Mouse (Mus musculus): ENCODE results near the gene Nrxn3. TPM values are rescaled to one million over a fixed set of nuclear protein-coding genes. Genes with fewer than 3 reads are reported as not detected.
A peak's percentile ranks its signal among the peaks of the same experiment; 100 is the strongest.

Gene Nrxn3
- polyA plus RNA-seq, 1 experiment from 2014 or later, result 16.9 TPM

DNA sequence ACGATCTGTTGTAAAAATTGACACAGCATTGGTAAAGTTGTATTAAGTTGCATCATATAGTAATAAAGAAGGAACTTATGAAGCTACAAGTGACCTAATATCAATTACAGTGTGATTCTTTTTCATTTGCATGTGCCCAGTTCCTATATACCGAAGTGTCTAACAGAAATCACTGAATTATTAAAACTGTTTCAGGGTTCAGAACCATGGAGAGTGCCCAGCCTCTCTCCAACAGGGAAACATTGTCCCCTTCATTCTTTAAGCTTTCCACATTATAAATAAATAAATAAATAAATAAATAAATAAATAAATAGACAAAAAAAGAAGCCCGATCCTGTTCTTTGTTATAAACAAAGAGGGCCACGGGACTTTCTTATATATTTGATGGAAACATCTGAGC, 140.4 kb downstream of the Nrxn3 start:
- H3K9me3 ChIP-seq (ENCODE audit: control insufficient read depth, low read length), result no peaks in the 10 kb centered on the region
- H3K4me1 ChIP-seq (ENCODE audit: control insufficient read depth, insufficient read depth, low read length), result peaks cover 14% of the 10 kb centered on the region
- no peaks in the 10 kb centered on the region for H3K36me3 ChIP-seq (ENCODE audit: control insufficient read depth, insufficient read depth, low read length)
- H3K27ac ChIP-seq (ENCODE audit: low read depth, low read length), result no peak overlapping the region
- H3K4me2 ChIP-seq, result no peak overlapping the region
- WGBS, result 80% methylated on average over 4 of the region's 4 CpGs
- DNase-seq (ENCODE audit: low spot score, missing footprints) (no peak), ATAC-seq (ENCODE audit: low FRiP score) (no peak)
- H3K9ac ChIP-seq (ENCODE audit: low read length), result no peak overlapping the region
- H3K27me3 ChIP-seq (ENCODE audit: control insufficient read depth, insufficient read depth, low read length), result no peaks in the 10 kb centered on the region
- H3K4me3 ChIP-seq (ENCODE audit: low read depth, low read length), result no peak overlapping the region

DNA sequence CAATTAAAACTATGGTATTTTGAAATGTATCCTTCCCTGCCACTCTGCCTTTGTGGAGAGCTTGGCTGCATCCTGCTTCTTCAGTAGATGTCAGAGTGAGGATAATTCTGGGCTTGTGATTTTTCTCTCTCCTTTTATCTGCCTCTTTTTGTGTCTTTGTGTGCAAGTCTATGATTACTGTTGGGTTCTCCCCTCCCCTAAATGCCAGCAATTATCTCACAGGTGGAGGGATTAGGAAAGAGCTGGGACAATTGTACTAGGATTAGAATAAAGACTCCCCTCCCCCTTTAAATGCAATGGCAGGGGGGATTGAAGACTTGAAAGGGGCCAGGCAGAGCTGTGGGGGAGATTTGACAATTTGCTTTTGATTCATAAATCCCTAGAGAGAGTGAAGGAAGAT, 145.6 kb downstream of the Nrxn3 start:
- peak; percentile 66 for ATAC-seq (ENCODE audit: low FRiP score)
- H3K4me1 ChIP-seq (ENCODE audit: control insufficient read depth, insufficient read depth, low read length), result peaks cover 15% of the 10 kb centered on the region
- no peak for DNase-seq (ENCODE audit: low spot score, missing footprints)
- H3K9me3 ChIP-seq (ENCODE audit: control insufficient read depth, low read length), result no peaks in the 10 kb centered on the region
- no peaks in the 10 kb centered on the region for H3K27me3 ChIP-seq (ENCODE audit: control insufficient read depth, insufficient read depth, low read length)
- no peak overlapping the region for H3K4me3 ChIP-seq (ENCODE audit: low read depth, low read length)
- H3K9ac ChIP-seq (ENCODE audit: low read length), result no peak overlapping the region
- H3K36me3 ChIP-seq (ENCODE audit: control insufficient read depth, insufficient read depth, low read length), result no peaks in the 10 kb centered on the region
- H3K4me2 ChIP-seq, result no peak overlapping the region
- no peak overlapping the region for H3K27ac ChIP-seq (ENCODE audit: low read depth, low read length)

DNA sequence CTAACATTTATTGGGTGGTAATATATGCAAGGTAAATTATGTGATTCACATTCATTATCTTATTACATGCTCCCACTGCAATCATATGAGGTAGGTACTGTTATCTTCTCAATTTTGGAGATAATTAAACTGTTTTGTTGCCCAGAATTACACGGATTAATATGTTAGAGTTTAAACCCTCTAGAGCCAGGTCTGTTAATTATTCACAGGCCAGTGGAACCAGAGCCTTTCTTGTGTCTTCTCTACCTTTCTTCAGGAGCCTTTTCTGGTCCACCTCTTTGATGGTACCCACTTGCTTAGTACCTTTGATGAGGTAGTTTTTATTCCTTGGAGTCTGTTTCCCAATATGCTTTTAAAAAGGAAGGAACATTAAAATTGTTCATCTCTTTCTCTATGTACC, 174.7 kb downstream of the Nrxn3 start:
- DNase-seq (ENCODE audit: low spot score, missing footprints) (no peak), ATAC-seq (ENCODE audit: low FRiP score) (no peak)
- Histone ChIP-seq H3K4me3 (ENCODE audit: low read depth, low read length) (no peak overlapping the region), H3K9me3 (ENCODE audit: control insufficient read depth, low read length) (no peaks in the 10 kb centered on the region), H3K4me2 (no peak overlapping the region), H3K9ac (ENCODE audit: low read length) (no peak overlapping the region), H3K4me1 (ENCODE audit: control insufficient read depth, insufficient read depth, low read length) (peaks cover 2% of the 10 kb centered on the region; the same call in 1 of the 2 replicates), H3K36me3 (ENCODE audit: control insufficient read depth, insufficient read depth, low read length) (no peaks in the 10 kb centered on the region), H3K27ac (ENCODE audit: low read depth, low read length) (no peak overlapping the region), H3K27me3 (ENCODE audit: control insufficient read depth, insufficient read depth, low read length) (no peaks in the 10 kb centered on the region)
- 86% methylated on average over 1 of the region's 1 CpGs for WGBS

DNA sequence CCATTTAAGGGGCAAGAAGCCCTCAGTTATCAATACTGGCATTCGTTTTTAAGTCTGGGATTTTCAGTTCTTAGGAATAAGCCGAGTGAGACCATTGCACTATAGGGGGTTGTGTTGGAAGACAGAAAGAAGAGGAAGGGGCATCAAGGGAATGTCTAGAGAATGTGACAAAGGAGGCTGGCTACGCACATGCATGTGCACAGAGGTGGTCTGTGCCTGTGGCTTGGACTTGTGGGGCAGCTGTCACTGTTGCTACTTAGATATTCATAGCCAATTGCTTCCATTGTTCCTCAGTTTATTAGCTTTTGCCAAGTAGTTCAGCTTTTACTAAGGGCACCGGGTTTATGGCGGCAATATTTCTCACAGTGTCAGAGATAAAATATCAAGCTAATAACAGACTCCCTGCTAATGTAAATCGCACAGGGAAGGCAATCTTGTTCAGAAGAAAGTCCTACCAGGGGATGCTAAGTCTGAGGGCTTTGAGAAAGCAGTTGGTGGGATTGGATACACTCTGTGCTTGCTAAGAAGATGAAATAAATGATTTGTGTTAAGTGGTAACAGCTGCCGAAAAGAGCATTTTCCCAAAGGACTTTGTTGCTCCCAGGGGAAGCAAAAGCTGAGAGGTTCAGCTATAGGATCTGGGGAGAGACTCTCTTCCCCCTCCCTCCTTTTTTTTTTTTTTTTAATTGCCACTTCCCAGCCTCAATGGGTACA, 177.5 kb downstream of the Nrxn3 start:
- Histone ChIP-seq H3K9ac (ENCODE audit: low read length) (no peak overlapping the region), H3K27me3 (ENCODE audit: control insufficient read depth, insufficient read depth, low read length) (no peaks in the 10 kb centered on the region), H3K27ac (ENCODE audit: low read depth, low read length) (no peak overlapping the region), H3K4me1 (ENCODE audit: control insufficient read depth, insufficient read depth, low read length) (peaks cover 4% of the 10 kb centered on the region; the same call in 1 of the 2 replicates), H3K9me3 (ENCODE audit: control insufficient read depth, low read length) (no peaks in the 10 kb centered on the region), H3K4me2 (no peak overlapping the region), H3K36me3 (ENCODE audit: control insufficient read depth, insufficient read depth, low read length) (no peaks in the 10 kb centered on the region), H3K4me3 (ENCODE audit: low read depth, low read length) (no peak overlapping the region)
- no peak for DNase-seq (ENCODE audit: low spot score, missing footprints)
- 0 out of 2 replicates have a peak, but pooled peaks have one; percentile 35 for ATAC-seq (ENCODE audit: low FRiP score)
- WGBS, result 57% methylated on average over 7 of the region's 7 CpGs

DNA sequence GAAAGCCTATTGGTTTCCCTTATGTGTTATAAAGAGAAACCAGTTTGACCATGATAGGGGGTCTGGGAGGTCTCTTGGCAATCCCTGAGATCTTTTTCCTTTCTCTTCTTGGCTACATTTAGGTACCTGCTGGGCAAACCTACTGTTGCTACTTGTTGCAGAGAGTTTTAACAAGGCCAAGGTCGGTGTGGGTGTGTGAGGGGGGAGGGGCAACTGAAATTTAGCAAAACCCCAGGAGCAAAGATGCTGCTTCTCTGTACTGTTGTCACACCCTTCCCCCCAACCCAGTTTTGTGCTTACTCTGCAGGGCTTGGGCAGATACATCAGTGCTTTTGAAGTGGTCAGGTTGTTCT, 178.0 kb downstream of the Nrxn3 start:
- Histone ChIP-seq H3K9ac (ENCODE audit: low read length) (no peak overlapping the region), H3K27me3 (ENCODE audit: control insufficient read depth, insufficient read depth, low read length) (no peaks in the 10 kb centered on the region), H3K27ac (ENCODE audit: low read depth, low read length) (no peak overlapping the region), H3K4me2 (no peak overlapping the region), H3K4me3 (ENCODE audit: low read depth, low read length) (no peak overlapping the region), H3K9me3 (ENCODE audit: control insufficient read depth, low read length) (no peaks in the 10 kb centered on the region), H3K36me3 (ENCODE audit: control insufficient read depth, insufficient read depth, low read length) (no peaks in the 10 kb centered on the region), H3K4me1 (ENCODE audit: control insufficient read depth, insufficient read depth, low read length) (peaks cover 4% of the 10 kb centered on the region; the same call in 1 of the 2 replicates)
- DNase-seq (ENCODE audit: low spot score, missing footprints), result no peak
- ATAC-seq (ENCODE audit: low FRiP score), result no peak
- WGBS, result 11% methylated on average over 1 of the region's 1 CpGs

DNA sequence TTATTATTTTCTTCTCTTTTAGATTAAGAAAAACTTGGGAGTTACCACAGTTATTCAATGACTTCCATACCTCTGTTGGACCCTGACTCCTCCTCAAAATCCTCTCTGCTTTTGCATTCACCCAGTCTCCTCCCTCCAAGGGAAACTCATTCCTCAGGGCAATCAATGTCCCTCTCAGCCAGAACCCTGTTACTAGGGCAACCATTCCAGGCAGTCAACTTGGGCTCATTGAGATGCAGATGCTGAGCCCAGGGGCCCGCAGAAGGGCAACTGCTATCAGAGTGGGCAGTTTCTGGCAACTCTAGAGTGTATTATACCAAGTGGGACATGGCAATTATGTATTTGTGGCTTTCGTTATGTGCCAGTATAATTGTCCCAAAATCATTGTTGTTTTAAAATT, 188.1 kb downstream of the Nrxn3 start:
- no peak overlapping the region for H3K9ac ChIP-seq (ENCODE audit: low read length)
- peak; percentile 91 for DNase-seq (ENCODE audit: low spot score, missing footprints)
- no peak overlapping the region for H3K4me2 ChIP-seq
- 11% methylated on average over 2 of the region's 2 CpGs for WGBS
- H3K27ac ChIP-seq (ENCODE audit: low read depth, low read length), result no peak overlapping the region
- H3K27me3 ChIP-seq (ENCODE audit: control insufficient read depth, insufficient read depth, low read length), result no peaks in the 10 kb centered on the region
- no peak overlapping the region for H3K4me3 ChIP-seq (ENCODE audit: low read depth, low read length)
- peaks cover 9% of the 10 kb centered on the region for H3K4me1 ChIP-seq (ENCODE audit: control insufficient read depth, insufficient read depth, low read length)
- ATAC-seq (ENCODE audit: low FRiP score), result peak; percentile 99
- no peaks in the 10 kb centered on the region for H3K9me3 ChIP-seq (ENCODE audit: control insufficient read depth, low read length)
- no peaks in the 10 kb centered on the region for H3K36me3 ChIP-seq (ENCODE audit: control insufficient read depth, insufficient read depth, low read length)

DNA sequence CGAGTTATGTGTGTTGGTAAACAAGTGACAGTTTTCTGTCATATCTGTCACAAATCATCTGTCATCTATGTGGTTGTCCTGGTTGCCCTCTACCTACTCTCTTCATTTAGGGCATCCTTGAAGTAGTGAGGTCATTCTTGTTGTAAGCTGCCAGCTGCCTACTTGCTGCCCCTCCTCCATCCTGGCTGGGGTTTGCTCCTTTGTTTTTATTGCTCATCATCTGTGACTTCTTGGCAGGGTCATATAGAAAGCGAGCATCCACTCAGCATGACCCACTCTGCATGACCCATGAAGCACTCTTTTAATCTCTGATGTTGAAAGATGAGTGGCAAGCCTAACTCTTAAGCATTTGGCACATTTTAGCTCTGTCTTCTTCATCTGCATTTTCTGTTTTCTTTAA, 194.1 kb downstream of the Nrxn3 start:
- Histone ChIP-seq H3K27ac (ENCODE audit: low read depth, low read length) (no peak overlapping the region), H3K4me1 (ENCODE audit: control insufficient read depth, insufficient read depth, low read length) (no peaks in the 10 kb centered on the region), H3K36me3 (ENCODE audit: control insufficient read depth, insufficient read depth, low read length) (no peaks in the 10 kb centered on the region), H3K9ac (ENCODE audit: low read length) (no peak overlapping the region), H3K9me3 (ENCODE audit: control insufficient read depth, low read length) (no peaks in the 10 kb centered on the region), H3K27me3 (ENCODE audit: control insufficient read depth, insufficient read depth, low read length) (no peaks in the 10 kb centered on the region), H3K4me2 (no peak overlapping the region), H3K4me3 (ENCODE audit: low read depth, low read length) (no peak overlapping the region)
- DNase-seq (ENCODE audit: low spot score, missing footprints) (no peak), ATAC-seq (ENCODE audit: low FRiP score) (no peak)
- 76% methylated on average over 2 of the region's 2 CpGs for WGBS

DNA sequence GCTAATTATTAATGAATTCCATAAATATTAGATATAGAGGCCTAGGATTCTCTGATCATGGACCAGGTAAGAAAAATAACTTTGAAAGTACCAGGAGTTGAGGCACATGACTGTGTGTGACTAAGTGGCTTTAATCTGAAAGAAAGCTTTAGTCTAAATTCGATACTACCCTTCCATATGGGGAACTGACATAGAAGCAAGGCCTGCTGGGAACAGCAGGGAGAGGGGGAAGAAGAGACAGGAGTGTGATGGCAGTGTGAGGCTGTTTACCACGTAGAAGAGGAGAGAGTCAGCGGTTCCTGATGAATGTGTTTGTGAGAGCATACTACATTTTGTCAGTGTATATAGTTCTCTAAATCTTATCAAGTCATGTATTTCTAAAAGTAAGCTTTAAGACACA, 202.2 kb downstream of the Nrxn3 start:
- Histone ChIP-seq H3K4me1 (ENCODE audit: control insufficient read depth, insufficient read depth, low read length) (no peaks in the 10 kb centered on the region), H3K9ac (ENCODE audit: low read length) (no peak overlapping the region), H3K4me3 (ENCODE audit: low read depth, low read length) (no peak overlapping the region), H3K27ac (ENCODE audit: low read depth, low read length) (no peak overlapping the region), H3K9me3 (ENCODE audit: control insufficient read depth, low read length) (no peaks in the 10 kb centered on the region), H3K4me2 (no peak overlapping the region), H3K27me3 (ENCODE audit: control insufficient read depth, insufficient read depth, low read length) (no peaks in the 10 kb centered on the region), H3K36me3 (ENCODE audit: control insufficient read depth, insufficient read depth, low read length) (no peaks in the 10 kb centered on the region)
- WGBS, result 74% methylated on average over 3 of the region's 3 CpGs
- DNase-seq (ENCODE audit: low spot score, missing footprints), result no peak
- no peak for ATAC-seq (ENCODE audit: low FRiP score)

DNA sequence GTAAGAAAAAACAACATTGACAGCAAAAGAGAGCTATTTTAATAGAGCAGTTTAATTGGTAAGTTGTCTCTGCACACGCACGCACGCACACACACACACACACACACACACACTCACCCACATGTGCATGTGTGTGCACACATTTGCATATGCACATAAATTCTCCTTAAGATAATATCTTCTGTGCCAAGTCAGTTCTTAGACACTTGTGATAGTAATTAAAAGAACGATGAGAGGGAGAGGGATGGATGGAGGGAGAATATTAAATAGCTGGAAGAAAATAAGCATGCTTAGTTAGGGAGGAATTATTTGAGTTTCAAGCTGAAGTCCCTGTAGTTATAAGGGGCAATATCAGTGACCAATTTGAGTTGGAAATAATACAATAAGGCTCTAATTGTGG, 203.6 kb downstream of the Nrxn3 start:
- Histone ChIP-seq H3K4me1 (ENCODE audit: control insufficient read depth, insufficient read depth, low read length) (no peaks in the 10 kb centered on the region), H3K4me2 (no peak overlapping the region), H3K9me3 (ENCODE audit: control insufficient read depth, low read length) (no peaks in the 10 kb centered on the region), H3K36me3 (ENCODE audit: control insufficient read depth, insufficient read depth, low read length) (no peaks in the 10 kb centered on the region), H3K27me3 (ENCODE audit: control insufficient read depth, insufficient read depth, low read length) (no peaks in the 10 kb centered on the region), H3K9ac (ENCODE audit: low read length) (no peak overlapping the region), H3K4me3 (ENCODE audit: low read depth, low read length) (no peak overlapping the region), H3K27ac (ENCODE audit: low read depth, low read length) (no peak overlapping the region)
- ATAC-seq (ENCODE audit: low FRiP score) (no peak), DNase-seq (ENCODE audit: low spot score, missing footprints) (no peak)
- 91% methylated on average over 4 of the region's 4 CpGs for WGBS

Data from midbrain, embryonic 11.5 days (tissue).